Mouse (Mus musculus) heart, embryonic 15.5 days (tissue): ENCODE data around the gene Nol11. TPM values are rescaled to one million over a fixed set of nuclear protein-coding genes. Genes with fewer than 3 reads are reported as not detected.

Source experiments
- ATAC-seq: fragments of 200-750 bp; cut with Nextera tagmentation; replicated peaks from 2 replicates; pipeline ENCODE4 v1.8.0; 2017; ENCODE audit warnings: low read depth, moderate TSS enrichment; ENCODE audit not compliant: insufficient number of reproducible peaks, insufficient read depth, low FRiP score
- H3K27ac ChIP-seq: fragments of 300-500 bp; sonication (generic); 2 replicates; pipeline ENCODE4 v1.5.1; 2015; ENCODE audit warnings: mild to moderate bottlenecking, inconsistent platforms
- H3K27me3 ChIP-seq: fragments of 300-500 bp; sonication (generic); 2 replicates; pipeline ENCODE4 v1.6.1; 2015; ENCODE audit warnings: inconsistent platforms
- H3K36me3 ChIP-seq: fragments of 300-500 bp; sonication (generic); 2 replicates; pipeline ENCODE4 v1.6.1; 2015; ENCODE audit warnings: mild to moderate bottlenecking, inconsistent platforms
- H3K4me1 ChIP-seq: fragments of 300-500 bp; sonication (generic); replicated peaks from 2 replicates; pipeline ENCODE4 v1.6.1; 2015; ENCODE audit warnings: inconsistent platforms
- H3K4me2 ChIP-seq: fragments of 300-500 bp; sonication (generic); 2 replicates; pipeline ENCODE4 v1.6.1; 2015; ENCODE audit warnings: inconsistent platforms, mild to moderate bottlenecking, moderate library complexity
- H3K4me3 ChIP-seq: fragments of 300-500 bp; sonication (generic); 2 replicates; pipeline ENCODE4 v1.5.1; 2015; ENCODE audit warnings: mild to moderate bottlenecking, inconsistent platforms
- H3K9ac ChIP-seq: fragments of 300-500 bp; sonication (generic); 2 replicates; pipeline ENCODE4 v1.6.1; 2015; ENCODE audit warnings: mild to moderate bottlenecking, inconsistent platforms
- H3K9me3 ChIP-seq: fragments of 300-500 bp; sonication (generic); replicated peaks from 2 replicates; pipeline ENCODE4 v1.6.1; 2016; ENCODE audit warnings: inconsistent platforms
- WGBS: fragments of 180-500 bp; shearing (Covaris S2); methylation state at CpG from one replicate; pipeline ENCODE4 v1.1.7; 2015; ENCODE audit warnings: mixed read lengths; 5-methylcytosine and 5-hydroxymethylcytosine counted together
- polyA plus RNA-seq: library from polyadenylated mRNA; unstranded; fragments of >200 nt; fragmentation: Nextera tagmentation; extraction: Ambion mirVana; gene quantifications from 2 replicates; pipeline ENCODE4 v1.2.1, GENCODE M21; 2015

Gene Nol11
- polyA plus RNA-seq, 1 experiment from 2014 or later: 39.3 TPM

GRCm38 (mm10) chr11:107215111-107215510 lies 25.9 kb upstream of the Nol11 start:
- 82% methylated on average over 9 of the region's 9 CpGs for WGBS
- Histone ChIP-seq H3K4me2 (no peak overlapping the region), H3K36me3 (no peaks in the 10 kb centered on the region; the same call in 1 of the 2 replicates), H3K9me3 (no peaks in the 10 kb centered on the region), H3K4me1 (no peaks in the 10 kb centered on the region), H3K4me3 (no peak overlapping the region), H3K9ac (no peak overlapping the region), H3K27ac (no peak overlapping the region), H3K27me3 (no peaks in the 10 kb centered on the region)
- ATAC-seq: no peak

GRCm38 (mm10) chr11:107213745-107214144 lies 24.6 kb upstream of the Nol11 start:
- no peaks in the 10 kb centered on the region for H3K4me1 ChIP-seq
- no peak overlapping the region for H3K9ac ChIP-seq
- no peak overlapping the region for H3K27ac ChIP-seq
- no peak for ATAC-seq
- H3K27me3 ChIP-seq: no peaks in the 10 kb centered on the region
- no peaks in the 10 kb centered on the region for H3K9me3 ChIP-seq
- no peak overlapping the region for H3K4me3 ChIP-seq
- H3K4me2 ChIP-seq: no peak overlapping the region
- no peaks in the 10 kb centered on the region; the same call in 1 of the 2 replicates for H3K36me3 ChIP-seq
- WGBS: 67% methylated on average over 5 of the region's 5 CpGs

- Histone ChIP-seq H3K9ac (no peak overlapping the region), H3K9me3 (no peaks in the 10 kb centered on the region), H3K36me3 (no peaks in the 10 kb centered on the region), H3K4me2 (no peak overlapping the region), H3K27ac (no peak overlapping the region), H3K4me3 (no peak overlapping the region), H3K4me1 (no peaks in the 10 kb centered on the region), H3K27me3 (no peaks in the 10 kb centered on the region)
- WGBS: 75% methylated on average over 13 of the region's 13 CpGs
- no peak for ATAC-seq
Measured at GRCm38 (mm10) chr11:107209818-107210217, 20.6 kb upstream of the Nol11 start.

GRCm38 (mm10) chr11:107201773-107202172 lies 12.6 kb upstream of the Nol11 start:
- H3K27ac ChIP-seq: peak overlapping the region; percentile 74
- H3K9ac ChIP-seq: 0 out of 2 replicates have a peak overlapping the region, but pooled peaks have one; percentile 38
- no peaks in the 10 kb centered on the region for H3K27me3 ChIP-seq
- ATAC-seq: no peak; the same call in 1 of the 2 replicates
- H3K4me3 ChIP-seq: peak overlapping the region; percentile 36
- 41% methylated on average over 11 of the region's 11 CpGs for WGBS
- H3K4me1 ChIP-seq: peaks cover 13% of the 10 kb centered on the region
- H3K9me3 ChIP-seq: no peaks in the 10 kb centered on the region
- no peaks in the 10 kb centered on the region for H3K36me3 ChIP-seq
- peak overlapping the region; percentile 57 for H3K4me2 ChIP-seq

- Histone ChIP-seq H3K27ac (no peak overlapping the region), H3K27me3 (no peaks in the 10 kb centered on the region), H3K9me3 (no peaks in the 10 kb centered on the region), H3K36me3 (no peaks in the 10 kb centered on the region), H3K4me3 (no peak overlapping the region), H3K4me1 (peaks cover 15% of the 10 kb centered on the region), H3K9ac (no peak overlapping the region), H3K4me2 (no peak overlapping the region)
- no peak for ATAC-seq
- WGBS: 69% methylated on average over 5 of the region's 5 CpGs
Measured at GRCm38 (mm10) chr11:107199281-107199680, 10.1 kb upstream of the Nol11 start.

- no peaks in the 10 kb centered on the region for H3K9me3 ChIP-seq
- WGBS: 39% methylated on average over 2 of the region's 2 CpGs
- ATAC-seq: no peak
Measured at GRCm38 (mm10) chr11:107195334-107195733, 6.2 kb upstream of the Nol11 start.

GRCm38 (mm10) chr11:107190376-107190775 lies 1.2 kb upstream of the Nol11 start:
- Histone ChIP-seq H3K4me2 (no peak overlapping the region), H3K4me3 (no peak overlapping the region), H3K4me1 (peaks cover 6% of the 10 kb centered on the region), H3K9me3 (no peaks in the 10 kb centered on the region), H3K36me3 (peaks cover 9% of the 10 kb centered on the region; the same call in 1 of the 2 replicates), H3K9ac (no peak overlapping the region), H3K27me3 (no peaks in the 10 kb centered on the region), H3K27ac (no peak overlapping the region)
- 64% methylated on average over 2 of the region's 2 CpGs for WGBS
- ATAC-seq: no peak

More at GRCm38 (mm10) chr11:107195334-107195733, 6.2 kb upstream of the Nol11 start:
- H3K36me3 ChIP-seq: no peaks in the 10 kb centered on the region
- H3K4me2 ChIP-seq: no peak overlapping the region
- H3K27me3 ChIP-seq: no peaks in the 10 kb centered on the region
- 0 out of 2 replicates have a peak, but pooled peaks cover 2% of the 10 kb centered on the region for H3K4me1 ChIP-seq
- H3K4me3 ChIP-seq: no peak overlapping the region
- H3K9ac ChIP-seq: no peak overlapping the region
- H3K27ac ChIP-seq: 0 out of 2 replicates have a peak overlapping the region, but pooled peaks have one; percentile 31

- Histone ChIP-seq H3K4me2 (no peak overlapping the region), H3K9ac (no peak overlapping the region), H3K9me3 (no peaks in the 10 kb centered on the region), H3K36me3 (peaks cover 64% of the 10 kb centered on the region), H3K27me3 (no peaks in the 10 kb centered on the region), H3K4me1 (peaks cover 6% of the 10 kb centered on the region), H3K27ac (no peak overlapping the region), H3K4me3 (no peak overlapping the region)
- 55% methylated on average over 8 of the region's 8 CpGs for WGBS
- ATAC-seq: peak; percentile 53; the same call in 1 of the 2 replicates
Measured at GRCm38 (mm10) chr11:107183777-107184176, 5.4 kb downstream of the Nol11 start.

- no peak for ATAC-seq
- 84% methylated on average over 4 of the region's 4 CpGs for WGBS
Measured at GRCm38 (mm10) chr11:107161215-107161614, 28.0 kb downstream of the Nol11 start.

GRCm38 (mm10) chr11:107159034-107159433 lies 30.1 kb downstream of the Nol11 start:
- H3K9ac ChIP-seq: no peak overlapping the region
- WGBS: 66% methylated on average over 1 of the region's 1 CpGs
- no peak for ATAC-seq

More at GRCm38 (mm10) chr11:107161215-107161614, 28.0 kb downstream of the Nol11 start:
- peaks cover 17% of the 10 kb centered on the region for H3K4me1 ChIP-seq
- no peaks in the 10 kb centered on the region for H3K27me3 ChIP-seq
- H3K4me3 ChIP-seq: no peak overlapping the region
- H3K4me2 ChIP-seq: no peak overlapping the region
- no peak overlapping the region for H3K27ac ChIP-seq
- H3K9ac ChIP-seq: no peak overlapping the region
- H3K36me3 ChIP-seq: peaks cover 6% of the 10 kb centered on the region
- H3K9me3 ChIP-seq: no peaks in the 10 kb centered on the region

GRCm38 (mm10) chr11:107156977-107157642 lies 32.1 kb downstream of the Nol11 start:
- Histone ChIP-seq H3K27me3 (no peaks in the 10 kb centered on the region), H3K4me2 (peak overlapping the region; percentile 21; the same call in 1 of the 2 replicates), H3K9ac (no peak overlapping the region), H3K9me3 (no peaks in the 10 kb centered on the region), H3K4me3 (no peak overlapping the region), H3K36me3 (no peaks in the 10 kb centered on the region), H3K27ac (peak overlapping the region; percentile 84), H3K4me1 (peaks cover 18% of the 10 kb centered on the region)
- WGBS: 20% methylated on average over 5 of the region's 5 CpGs
- ATAC-seq: peak; percentile 84

More at GRCm38 (mm10) chr11:107159034-107159433, 30.1 kb downstream of the Nol11 start:
- no peaks in the 10 kb centered on the region for H3K36me3 ChIP-seq
- peaks cover 18% of the 10 kb centered on the region for H3K4me1 ChIP-seq
- no peaks in the 10 kb centered on the region for H3K9me3 ChIP-seq
- H3K4me3 ChIP-seq: no peak overlapping the region
- no peak overlapping the region for H3K27ac ChIP-seq
- H3K27me3 ChIP-seq: no peaks in the 10 kb centered on the region
- no peak overlapping the region for H3K4me2 ChIP-seq

- H3K4me3 ChIP-seq: no peak overlapping the region
- H3K4me2 ChIP-seq: no peak overlapping the region
- no peak for ATAC-seq
- H3K4me1 ChIP-seq: peaks cover 18% of the 10 kb centered on the region
- no peaks in the 10 kb centered on the region for H3K9me3 ChIP-seq
- no peak overlapping the region for H3K27ac ChIP-seq
- H3K27me3 ChIP-seq: no peaks in the 10 kb centered on the region
- 79% methylated on average over 5 of the region's 5 CpGs for WGBS
- H3K9ac ChIP-seq: no peak overlapping the region
- no peaks in the 10 kb centered on the region for H3K36me3 ChIP-seq
Measured at GRCm38 (mm10) chr11:107155292-107155691, 33.9 kb downstream of the Nol11 start.
